Mouse (Mus musculus): Measurements from ENCODE around the gene Sfi1. TPM values are rescaled to one million over a fixed set of nuclear protein-coding genes. Genes with fewer than 3 reads are reported as not detected.
"Not testable (repeated sequence)": the region's sequence is repeated elsewhere in the genome, so short reads cannot be mapped to it uniquely, and the experiment has no call there.

The Sfi1 gene
- polyA plus RNA-seq, 1 experiment from 2014 or later, result 9.9 TPM

- H3K4me3 ChIP-seq (ENCODE audit: low read depth, low read length), result no peak overlapping the region
- 65% methylated on average over 3 of the region's 3 CpGs for WGBS
- H3K9me3 ChIP-seq (ENCODE audit: control insufficient read depth, low read length), result peaks cover 18% of the 10 kb centered on the region
- DNase-seq (ENCODE audit: low spot score) (no peak), ATAC-seq (ENCODE audit: low read depth) (no peak)
- no peaks in the 10 kb centered on the region for H3K27me3 ChIP-seq (replicated peaks; ENCODE audit: control insufficient read depth, insufficient read depth, low read length)
- H3K9ac ChIP-seq (ENCODE audit: low read depth, low read length), result no peak overlapping the region
- H3K4me2 ChIP-seq (ENCODE audit: low read depth, low read length), result no peak overlapping the region
- H3K4me1 ChIP-seq (ENCODE audit: control insufficient read depth, insufficient read depth, low read length), result no peaks in the 10 kb centered on the region
- H3K27ac ChIP-seq (replicated peaks; ENCODE audit: low read depth, low read length), result no peak overlapping the region
- H3K36me3 ChIP-seq (ENCODE audit: control insufficient read depth, insufficient read depth, low read length), result no peaks in the 10 kb centered on the region
These were observed 78.9 kb downstream of the Sfi1 start for GRCm38 (mm10) chr11:3114403-3114802.

GRCm38 (mm10) chr11:3106154-3106553 lies 87.1 kb downstream of the Sfi1 start:
- Histone ChIP-seq H3K4me1 (ENCODE audit: control insufficient read depth, insufficient read depth, low read length) (no peaks in the 10 kb centered on the region), H3K9ac (ENCODE audit: low read depth, low read length) (no peak overlapping the region), H3K36me3 (ENCODE audit: control insufficient read depth, insufficient read depth, low read length) (no peaks in the 10 kb centered on the region), H3K27ac (replicated peaks; ENCODE audit: low read depth, low read length) (no peak overlapping the region), H3K9me3 (ENCODE audit: control insufficient read depth, low read length) (peaks cover 43% of the 10 kb centered on the region), H3K4me2 (ENCODE audit: low read depth, low read length) (no peak overlapping the region), H3K4me3 (ENCODE audit: low read depth, low read length) (no peak overlapping the region), H3K27me3 (replicated peaks; ENCODE audit: control insufficient read depth, insufficient read depth, low read length) (no peaks in the 10 kb centered on the region)
- no peak for ATAC-seq (ENCODE audit: low read depth)
- DNase-seq (ENCODE audit: low spot score), result no peak
- 84% methylated on average over 3 of the region's 3 CpGs for WGBS

- no peak overlapping the region for H3K4me3 ChIP-seq (ENCODE audit: low read depth, low read length)
- no peaks in the 10 kb centered on the region for H3K4me1 ChIP-seq (ENCODE audit: control insufficient read depth, insufficient read depth, low read length)
- H3K9ac ChIP-seq (ENCODE audit: low read depth, low read length), result no peak overlapping the region
- no peak for DNase-seq (ENCODE audit: low spot score)
- no peak for ATAC-seq (ENCODE audit: low read depth)
- H3K27me3 ChIP-seq (replicated peaks; ENCODE audit: control insufficient read depth, insufficient read depth, low read length), result no peaks in the 10 kb centered on the region
- peaks cover 40% of the 10 kb centered on the region for H3K9me3 ChIP-seq (ENCODE audit: control insufficient read depth, low read length)
- no peaks in the 10 kb centered on the region for H3K36me3 ChIP-seq (ENCODE audit: control insufficient read depth, insufficient read depth, low read length)
- no peak overlapping the region for H3K4me2 ChIP-seq (ENCODE audit: low read depth, low read length)
- WGBS, result 93% methylated on average over 21 of the region's 21 CpGs
- H3K27ac ChIP-seq (replicated peaks; ENCODE audit: low read depth, low read length), result no peak overlapping the region
These were observed 88.0 kb downstream of the Sfi1 start for GRCm38 (mm10) chr11:3105261-3105731.

GRCm38 (mm10) chr11:3104501-3105260 lies 88.6 kb downstream of the Sfi1 start:
- not testable (repeated sequence) for H3K36me3 ChIP-seq (ENCODE audit: control insufficient read depth, insufficient read depth, low read length); H3K4me2 ChIP-seq (ENCODE audit: low read depth, low read length); H3K4me3 ChIP-seq (ENCODE audit: low read depth, low read length); H3K9ac ChIP-seq (ENCODE audit: low read depth, low read length); H3K4me1 ChIP-seq (ENCODE audit: control insufficient read depth, insufficient read depth, low read length); ATAC-seq (ENCODE audit: low read depth); DNase-seq (ENCODE audit: low spot score); H3K27ac ChIP-seq (replicated peaks; ENCODE audit: low read depth, low read length); H3K27me3 ChIP-seq (replicated peaks; ENCODE audit: control insufficient read depth, insufficient read depth, low read length)
- peaks cover 45% of the 10 kb centered on the region for H3K9me3 ChIP-seq (ENCODE audit: control insufficient read depth, low read length)
- 87% methylated on average over 20 of the region's 20 CpGs for WGBS

- DNase-seq (ENCODE audit: low spot score) (no peak), ATAC-seq (ENCODE audit: low read depth) (no peak)
- Histone ChIP-seq H3K4me1 (ENCODE audit: control insufficient read depth, insufficient read depth, low read length) (no peaks in the 10 kb centered on the region), H3K36me3 (ENCODE audit: control insufficient read depth, insufficient read depth, low read length) (no peaks in the 10 kb centered on the region), H3K9me3 (ENCODE audit: control insufficient read depth, low read length) (peaks cover 45% of the 10 kb centered on the region), H3K27me3 (replicated peaks; ENCODE audit: control insufficient read depth, insufficient read depth, low read length) (no peaks in the 10 kb centered on the region), H3K27ac (replicated peaks; ENCODE audit: low read depth, low read length) (no peak overlapping the region), H3K9ac (ENCODE audit: low read depth, low read length) (no peak overlapping the region), H3K4me2 (ENCODE audit: low read depth, low read length) (no peak overlapping the region), H3K4me3 (ENCODE audit: low read depth, low read length) (no peak overlapping the region)
- WGBS, result 72% methylated on average over 7 of the region's 7 CpGs
These were observed 89.6 kb downstream of the Sfi1 start for GRCm38 (mm10) chr11:3103619-3104164.

- not testable (repeated sequence) for H3K4me2 ChIP-seq (ENCODE audit: low read depth, low read length); H3K4me1 ChIP-seq (ENCODE audit: control insufficient read depth, insufficient read depth, low read length); H3K27ac ChIP-seq (replicated peaks; ENCODE audit: low read depth, low read length); H3K9ac ChIP-seq (ENCODE audit: low read depth, low read length); ATAC-seq (ENCODE audit: low read depth); DNase-seq (ENCODE audit: low spot score); H3K4me3 ChIP-seq (ENCODE audit: low read depth, low read length); H3K27me3 ChIP-seq (replicated peaks; ENCODE audit: control insufficient read depth, insufficient read depth, low read length); H3K36me3 ChIP-seq (ENCODE audit: control insufficient read depth, insufficient read depth, low read length)
- peaks cover 45% of the 10 kb centered on the region for H3K9me3 ChIP-seq (ENCODE audit: control insufficient read depth, low read length)
- 78% methylated on average over 7 of the region's 7 CpGs for WGBS
These were observed 90.6 kb downstream of the Sfi1 start for GRCm38 (mm10) chr11:3102626-3103025.

- Histone ChIP-seq H3K27ac (replicated peaks; ENCODE audit: low read depth, low read length) (no peak overlapping the region), H3K9ac (ENCODE audit: low read depth, low read length) (no peak overlapping the region), H3K9me3 (ENCODE audit: control insufficient read depth, low read length) (peaks cover 45% of the 10 kb centered on the region), H3K36me3 (ENCODE audit: control insufficient read depth, insufficient read depth, low read length) (no peaks in the 10 kb centered on the region), H3K4me2 (ENCODE audit: low read depth, low read length) (no peak overlapping the region), H3K4me3 (ENCODE audit: low read depth, low read length) (no peak overlapping the region), H3K4me1 (ENCODE audit: control insufficient read depth, insufficient read depth, low read length) (no peaks in the 10 kb centered on the region), H3K27me3 (replicated peaks; ENCODE audit: control insufficient read depth, insufficient read depth, low read length) (no peaks in the 10 kb centered on the region)
- no peak for ATAC-seq (ENCODE audit: low read depth)
- WGBS, result 70% methylated on average over 10 of the region's 10 CpGs
- DNase-seq (ENCODE audit: low spot score), result no peak
These were observed 91.3 kb downstream of the Sfi1 start for GRCm38 (mm10) chr11:3101875-3102494.

GRCm38 (mm10) chr11:3101072-3101874 lies 92.0 kb downstream of the Sfi1 start:
- H3K27me3 ChIP-seq (replicated peaks; ENCODE audit: control insufficient read depth, insufficient read depth, low read length), result no peaks in the 10 kb centered on the region
- peaks cover 45% of the 10 kb centered on the region for H3K9me3 ChIP-seq (ENCODE audit: control insufficient read depth, low read length)
- H3K4me2 ChIP-seq (ENCODE audit: low read depth, low read length), result no peak overlapping the region
- no peak overlapping the region for H3K27ac ChIP-seq (replicated peaks; ENCODE audit: low read depth, low read length)
- ATAC-seq (ENCODE audit: low read depth) (no peak), DNase-seq (ENCODE audit: low spot score) (no peak)
- no peaks in the 10 kb centered on the region for H3K4me1 ChIP-seq (ENCODE audit: control insufficient read depth, insufficient read depth, low read length)
- H3K4me3 ChIP-seq (ENCODE audit: low read depth, low read length), result no peak overlapping the region
- no peak overlapping the region for H3K9ac ChIP-seq (ENCODE audit: low read depth, low read length)
- WGBS, result 81% methylated on average over 25 of the region's 25 CpGs
- no peaks in the 10 kb centered on the region for H3K36me3 ChIP-seq (ENCODE audit: control insufficient read depth, insufficient read depth, low read length)
